Mouse (Mus musculus): ENCODE results near the gene Wfdc17.

Wfdc17 gene

DNA sequence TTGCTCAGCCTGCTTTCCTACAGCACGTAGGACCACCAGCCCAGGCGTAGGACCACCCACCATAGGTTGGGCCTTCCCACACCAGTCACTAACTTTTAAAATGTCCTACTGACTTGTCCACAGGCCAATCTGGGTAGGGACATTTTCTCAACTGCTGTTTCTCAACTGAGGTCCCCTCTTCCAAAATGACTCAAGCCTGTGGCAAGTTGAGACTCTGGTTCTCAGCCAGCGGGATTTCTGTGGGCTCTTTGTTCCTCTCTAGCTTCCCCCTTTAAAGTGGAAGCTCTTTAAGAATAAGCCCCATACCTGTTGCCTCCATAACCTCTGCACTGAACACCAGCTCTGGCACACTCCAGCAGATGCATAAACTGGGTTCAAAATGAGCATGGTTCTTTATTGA lies 39.7 kb downstream of the Wfdc17 start:
- Histone ChIP-seq H3K4me3 (replicated peaks; ENCODE audit: low read length) (no peak overlapping the region), H3K36me3 (ENCODE audit: insufficient read depth, low read length) (no peaks in the 10 kb centered on the region), H3K4me1 (replicated peaks; ENCODE audit: low read depth, low read length) (no peaks in the 10 kb centered on the region), H3K27me3 (ENCODE audit: insufficient read depth, low read length) (peaks cover 16% of the 10 kb centered on the region), H3K9me3 (ENCODE audit: low read length) (no peaks in the 10 kb centered on the region)
- TF ChIP-seq CTCF (conservative IDR thresholded peaks at IDR 0.05; ENCODE audit: low read length) (no peak), POU5F1 (IDR thresholded peaks at IDR 0.05; ENCODE audit: borderline replicate concordance, low read length) (no peak), NANOG (IDR thresholded peaks at IDR 0.05; ENCODE audit: borderline replicate concordance, low read length) (no peak)

DNA sequence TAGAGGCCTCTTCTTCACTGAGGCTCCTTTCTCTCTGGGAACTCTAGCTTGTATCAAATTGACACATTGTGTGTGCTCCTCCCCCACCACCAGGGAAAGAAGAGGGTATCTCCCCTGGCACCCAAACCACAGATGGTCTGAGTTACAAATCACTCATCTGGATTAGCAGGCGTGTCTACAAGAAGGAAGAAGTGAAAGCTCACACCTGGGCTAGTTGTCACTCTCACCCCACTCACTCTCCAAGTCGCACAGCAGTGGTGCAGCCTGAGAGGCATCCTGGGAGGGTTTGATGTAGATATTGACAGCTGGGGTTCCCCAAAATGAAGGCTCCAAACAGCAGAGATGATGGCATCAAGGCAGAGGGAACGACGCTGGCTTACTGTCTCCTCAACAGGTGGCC lies 42.4 kb downstream of the Wfdc17 start:
- H3K4me1 ChIP-seq (replicated peaks; ENCODE audit: low read depth, low read length): no peaks in the 10 kb centered on the region
- no peaks in the 10 kb centered on the region for H3K36me3 ChIP-seq (ENCODE audit: insufficient read depth, low read length)
- H3K9me3 ChIP-seq (ENCODE audit: low read length): peaks cover 9% of the 10 kb centered on the region
- TF ChIP-seq CTCF (conservative IDR thresholded peaks at IDR 0.05; ENCODE audit: low read length): no peak
- TF ChIP-seq NANOG (IDR thresholded peaks at IDR 0.05; ENCODE audit: borderline replicate concordance, low read length): no peak
- TF ChIP-seq POU5F1 (IDR thresholded peaks at IDR 0.05; ENCODE audit: borderline replicate concordance, low read length): no peak
- H3K27me3 ChIP-seq (ENCODE audit: insufficient read depth, low read length): peaks cover 15% of the 10 kb centered on the region
- H3K4me3 ChIP-seq (replicated peaks; ENCODE audit: low read length): no peak overlapping the region

DNA sequence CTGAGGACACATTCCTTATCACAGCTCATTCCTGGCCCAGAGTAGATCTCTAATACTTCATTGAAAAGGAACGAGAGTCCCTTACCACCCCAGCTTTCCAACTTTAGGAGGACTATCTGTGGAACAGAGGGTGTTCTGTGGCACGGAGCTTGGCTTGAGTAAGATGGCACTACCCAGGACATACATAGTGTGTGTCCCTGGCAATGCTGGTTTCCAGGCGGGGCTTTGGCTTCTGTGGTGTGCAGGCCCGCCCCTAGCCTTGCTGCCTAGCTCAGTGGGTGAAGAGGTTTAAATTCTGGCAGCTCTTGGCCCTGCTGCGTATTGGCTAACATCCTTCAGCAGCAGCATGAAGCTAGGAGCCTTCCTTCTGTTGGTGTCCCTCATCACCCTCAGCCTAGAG lies 42.9 kb downstream of the Wfdc17 start, which contains the start of gene Wfdc21:
Wfdc21 (plus strand) TSS at position 260 of the 400 bp plus-strand sequence.
- TF ChIP-seq CTCF (conservative IDR thresholded peaks at IDR 0.05; ENCODE audit: low read length) (no peak), POU5F1 (IDR thresholded peaks at IDR 0.05; ENCODE audit: borderline replicate concordance, low read length) (no peak)
- Histone ChIP-seq H3K4me1 (replicated peaks; ENCODE audit: low read depth, low read length) (no peaks in the 10 kb centered on the region), H3K36me3 (ENCODE audit: insufficient read depth, low read length) (no peaks in the 10 kb centered on the region), H3K4me3 (replicated peaks; ENCODE audit: low read length) (no peak within 1 kb of the TSS), H3K27me3 (ENCODE audit: insufficient read depth, low read length) (peaks cover 15% of the 10 kb centered on the region), H3K9me3 (ENCODE audit: low read length) (peaks cover 12% of the 10 kb centered on the region)

DNA sequence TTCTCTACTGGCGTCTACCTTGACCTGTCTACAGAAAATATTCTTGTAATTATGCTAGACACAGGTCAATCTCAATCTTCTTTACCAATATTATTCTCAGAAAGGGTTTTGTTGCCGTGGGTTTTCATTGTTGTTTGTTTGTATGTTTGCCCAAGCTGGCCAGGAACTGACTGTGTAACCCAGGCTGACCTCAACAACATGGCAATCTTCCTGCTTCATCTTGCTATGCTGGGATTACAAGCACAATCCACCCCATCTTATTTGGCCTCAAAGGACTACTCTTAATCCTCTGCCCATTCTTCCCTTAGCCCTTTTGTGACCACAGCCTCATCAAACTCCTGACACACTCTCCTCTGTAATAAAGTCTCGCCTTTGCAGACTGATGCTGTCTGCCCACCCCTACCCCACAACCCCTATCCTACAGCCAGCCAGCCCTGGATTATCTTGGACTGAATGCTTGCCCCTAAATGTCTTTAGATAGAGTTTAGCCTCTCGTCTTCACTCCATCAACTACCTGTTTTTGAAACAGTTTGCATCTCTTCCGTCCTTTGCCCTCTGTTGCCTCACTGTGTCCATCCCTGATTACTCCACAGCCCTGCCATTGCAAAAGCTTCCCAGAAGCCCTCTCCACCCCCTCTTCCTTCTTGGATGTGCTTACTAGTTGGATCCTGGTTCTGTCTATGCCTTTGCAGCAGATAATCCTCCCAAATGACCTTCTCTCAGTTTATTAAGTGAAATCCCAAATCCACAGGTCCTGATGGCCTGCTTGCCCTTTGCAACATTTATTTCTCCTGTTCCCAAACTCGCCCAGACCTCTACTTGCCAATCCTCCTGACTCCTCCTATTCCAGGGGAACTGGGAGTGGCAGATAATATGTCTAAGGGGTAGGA lies 43.8 kb downstream of the Wfdc17 start:
- Histone ChIP-seq H3K4me1 (replicated peaks; ENCODE audit: low read depth, low read length) (no peaks in the 10 kb centered on the region), H3K4me3 (replicated peaks; ENCODE audit: low read length) (no peak overlapping the region), H3K36me3 (ENCODE audit: insufficient read depth, low read length) (no peaks in the 10 kb centered on the region), H3K27me3 (ENCODE audit: insufficient read depth, low read length) (peaks cover 15% of the 10 kb centered on the region), H3K9me3 (ENCODE audit: low read length) (peaks cover 12% of the 10 kb centered on the region)
- TF ChIP-seq CTCF (conservative IDR thresholded peaks at IDR 0.05; ENCODE audit: low read length) (no peak), POU5F1 (IDR thresholded peaks at IDR 0.05; ENCODE audit: borderline replicate concordance, low read length) (no peak), NANOG (IDR thresholded peaks at IDR 0.05; ENCODE audit: borderline replicate concordance, low read length) (no peak)

DNA sequence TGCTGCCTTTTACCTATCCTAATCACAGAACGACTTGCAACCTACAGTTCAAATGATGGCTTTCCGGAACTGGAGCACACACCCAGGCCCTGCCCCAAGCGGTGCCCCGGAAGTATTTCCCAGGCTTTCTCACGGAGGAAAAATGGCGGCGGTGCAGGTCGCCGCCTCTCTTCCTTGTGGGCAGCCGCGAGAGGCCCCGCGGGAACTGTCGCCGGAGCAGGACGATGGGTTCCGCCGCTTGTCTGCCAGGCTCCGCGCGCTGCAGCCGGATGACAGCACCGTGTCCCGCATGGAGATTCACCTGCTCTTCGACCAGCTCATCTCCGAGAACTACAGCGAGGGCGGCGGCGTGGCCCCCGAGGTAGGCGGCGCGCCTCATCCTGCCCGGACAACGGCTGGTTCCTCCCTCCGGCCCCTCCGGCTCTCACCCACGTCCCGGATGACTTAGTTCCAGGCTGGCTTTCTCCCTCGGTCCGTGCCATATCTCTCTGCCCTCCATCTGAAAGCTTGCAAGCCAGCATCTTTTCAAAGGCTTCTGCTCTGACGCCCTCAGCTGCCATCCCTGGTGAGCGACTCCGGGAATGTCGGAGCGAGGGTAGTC lies 49.9 kb downstream of the Wfdc17 start, which contains the start of gene Heatr6:
Heatr6 (plus strand) TSS at position 116 of the 601 bp plus-strand sequence.
- Histone ChIP-seq H3K4me3 (replicated peaks; ENCODE audit: low read length) (peak within 1 kb of the TSS; percentile 90), H3K4me1 (replicated peaks; ENCODE audit: low read depth, low read length) (peaks cover 17% of the 10 kb centered on the region), H3K36me3 (ENCODE audit: insufficient read depth, low read length) (peaks cover 34% of the 10 kb centered on the region), H3K9me3 (ENCODE audit: low read length) (peaks cover 12% of the 10 kb centered on the region), H3K27me3 (ENCODE audit: insufficient read depth, low read length) (no peaks in the 10 kb centered on the region)
- TF ChIP-seq NANOG (IDR thresholded peaks at IDR 0.05; ENCODE audit: borderline replicate concordance, low read length) (no peak), CTCF (conservative IDR thresholded peaks at IDR 0.05; ENCODE audit: low read length) (no peak), POU5F1 (IDR thresholded peaks at IDR 0.05; ENCODE audit: borderline replicate concordance, low read length) (no peak)

DNA sequence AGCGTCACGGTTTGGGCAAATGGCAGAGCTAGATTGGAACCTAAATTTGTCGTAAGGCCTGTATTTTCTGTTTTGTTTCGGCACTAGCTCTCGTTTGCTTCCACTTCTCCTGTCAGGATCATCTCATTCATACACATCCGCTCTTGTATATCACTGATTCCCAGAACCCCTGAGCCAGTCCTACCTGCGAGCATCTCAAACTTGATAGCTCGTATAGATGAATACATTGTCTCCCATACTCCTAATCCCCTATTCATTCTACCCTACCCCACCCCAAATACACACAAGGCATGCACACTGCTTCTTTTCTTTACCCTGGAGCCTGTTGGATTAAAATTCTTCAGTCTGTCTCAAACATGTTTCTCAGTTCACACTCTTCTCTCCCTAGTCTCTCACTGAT lies 50.4 kb downstream of the Wfdc17 start:
- TF ChIP-seq NANOG (IDR thresholded peaks at IDR 0.05; ENCODE audit: borderline replicate concordance, low read length) (no peak), POU5F1 (IDR thresholded peaks at IDR 0.05; ENCODE audit: borderline replicate concordance, low read length) (no peak), CTCF (conservative IDR thresholded peaks at IDR 0.05; ENCODE audit: low read length) (no peak)
- no peaks in the 10 kb centered on the region for H3K27me3 ChIP-seq (ENCODE audit: insufficient read depth, low read length)
- H3K9me3 ChIP-seq (ENCODE audit: low read length): peaks cover 12% of the 10 kb centered on the region
- peaks cover 39% of the 10 kb centered on the region for H3K36me3 ChIP-seq (ENCODE audit: insufficient read depth, low read length)
- H3K4me1 ChIP-seq (replicated peaks; ENCODE audit: low read depth, low read length): peaks cover 17% of the 10 kb centered on the region
- peak overlapping the region; percentile 90 for H3K4me3 ChIP-seq (replicated peaks; ENCODE audit: low read length)

All from E14TG2a.4 (cell line).